Mouse (Mus musculus): ENCODE results near the gene Msi2.

GRCm38 (mm10) chr11:88634627-88635026 is 83.7 kb downstream of the Msi2 start:
- TF ChIP-seq CTCF (IDR thresholded peaks at IDR 0.05; ENCODE audit: low read depth, low read length) (no peak), POLR2A (IDR thresholded peaks at IDR 0.05; ENCODE audit: extremely low read depth, insufficient read depth, low read length) (no peak)
